Mouse (Mus musculus) hindbrain, postnatal 0 days (tissue): ENCODE measurements around the gene S100z. TPM values are rescaled to one million over a fixed set of nuclear protein-coding genes. Genes with fewer than 3 reads are reported as not detected.

Source experiments
- ATAC-seq: fragments of 200-750 bp; cut with Nextera tagmentation; 2 replicates; pipeline ENCODE4 v1.8.0; 2017; ENCODE audit warnings: mild to moderate bottlenecking, moderate TSS enrichment, moderate library complexity
- DNase-seq: peaks from one replicate; pipeline ENCODE4 v3.0.0-alpha.2; 2015; ENCODE audit warnings: low spot score
- H3K27ac ChIP-seq: fragments of 300-500 bp; sonication (generic); 2 replicates; pipeline ENCODE4 v1.5.1; 2014; ENCODE audit warnings: mild to moderate bottlenecking
- H3K27me3 ChIP-seq: fragments of 300-500 bp; sonication (generic); 2 replicates; pipeline ENCODE4 v1.6.1; 2014; ENCODE audit warnings: low read length, mixed read lengths; ENCODE audit not compliant: insufficient read depth
- H3K36me3 ChIP-seq: fragments of 300-500 bp; sonication (generic); 2 replicates; pipeline ENCODE4 v1.6.1; 2014; ENCODE audit warnings: low read length, mixed read lengths; ENCODE audit not compliant: insufficient read depth
- H3K4me1 ChIP-seq: fragments of 300-500 bp; sonication (generic); 2 replicates; pipeline ENCODE4 v1.6.1; 2014; ENCODE audit warnings: antibody characterized with exemption, low read length, mixed read lengths; ENCODE audit not compliant: insufficient read depth
- H3K4me2 ChIP-seq: fragments of 300-500 bp; sonication (generic); 2 replicates; pipeline ENCODE4 v1.6.1; 2014; ENCODE audit warnings: low read depth, mild to moderate bottlenecking, low read length, moderate library complexity, mixed read lengths
- H3K4me3 ChIP-seq: fragments of 300-500 bp; sonication (generic); 2 replicates; pipeline ENCODE4 v1.5.1; 2014; ENCODE audit warnings: low read length
- H3K9ac ChIP-seq: fragments of 300-500 bp; sonication (generic); replicated peaks from 2 replicates; pipeline ENCODE4 v1.6.1; 2014; ENCODE audit warnings: mild to moderate bottlenecking, low read length, moderate library complexity, mixed read lengths
- H3K9me3 ChIP-seq: fragments of 300-500 bp; sonication (generic); 2 replicates; pipeline ENCODE4 v1.6.1; 2016; ENCODE audit warnings: low read length, mixed read lengths
- CTCF ChIP-seq: IDR thresholded peaks from 2 replicates; pipeline ENCODE4 v1.5.1; 2016; ENCODE audit warnings: antibody characterized with exemption, control low read depth, low read depth
- WGBS: fragments of 180-500 bp; shearing (Covaris S2); extraction: QIAGEN DNeasy Blood & Tissue Kit; methylation state at CpG from one replicate; pipeline ENCODE4 v1.1.7; 2014; 5-methylcytosine and 5-hydroxymethylcytosine counted together
- polyA plus RNA-seq: library from polyadenylated mRNA; unstranded; fragments of >200 nt; fragmentation: Nextera tagmentation; extraction: Ambion mirVana; gene quantifications from 2 replicates; pipeline ENCODE4 v1.2.1, GENCODE M21; 2015
- total RNA-seq: library from RNA; depleted of rRNA; stranded (reverse); fragments of >200 nt; gene quantifications from 2 replicates; pipeline ENCODE4 v1.2.3, GENCODE M21; 2014

The S100z gene
- total and polyA plus RNA-seq, 2 experiments from 2014 or later = not detected

DNA sequence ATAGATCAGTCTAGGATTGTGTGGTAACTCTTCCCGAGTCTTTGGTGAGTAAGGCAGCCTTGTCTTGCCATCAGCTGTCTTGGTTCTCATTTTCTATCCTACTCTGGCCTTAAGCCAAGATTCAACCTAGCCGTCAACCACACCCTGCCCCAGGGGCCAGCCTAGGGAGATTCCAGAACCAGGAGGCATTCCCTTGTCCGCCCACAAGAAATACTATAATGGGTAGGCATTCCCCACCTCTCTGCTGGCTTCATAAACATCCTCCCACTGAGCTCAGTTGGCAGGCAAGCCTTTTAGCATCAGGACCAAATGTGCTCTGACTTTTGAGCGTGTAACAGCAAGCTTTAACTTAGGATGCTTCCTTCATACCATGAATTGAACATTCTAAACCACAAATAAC lies 36.2 kb upstream of the S100z start:
- WGBS = 73% methylated on average over 4 of the region's 4 CpGs
- H3K4me1 ChIP-seq = no peaks in the 10 kb centered on the region
- no peak overlapping the region for H3K4me3 ChIP-seq
- no peaks in the 10 kb centered on the region for H3K9me3 ChIP-seq
- no peaks in the 10 kb centered on the region for H3K27me3 ChIP-seq
- no peak overlapping the region for H3K27ac ChIP-seq
- no peak for DNase-seq
- ATAC-seq = no peak
- H3K36me3 ChIP-seq = no peaks in the 10 kb centered on the region
- TF ChIP-seq CTCF = no peak
- H3K9ac ChIP-seq = no peak overlapping the region
- no peak overlapping the region for H3K4me2 ChIP-seq

DNA sequence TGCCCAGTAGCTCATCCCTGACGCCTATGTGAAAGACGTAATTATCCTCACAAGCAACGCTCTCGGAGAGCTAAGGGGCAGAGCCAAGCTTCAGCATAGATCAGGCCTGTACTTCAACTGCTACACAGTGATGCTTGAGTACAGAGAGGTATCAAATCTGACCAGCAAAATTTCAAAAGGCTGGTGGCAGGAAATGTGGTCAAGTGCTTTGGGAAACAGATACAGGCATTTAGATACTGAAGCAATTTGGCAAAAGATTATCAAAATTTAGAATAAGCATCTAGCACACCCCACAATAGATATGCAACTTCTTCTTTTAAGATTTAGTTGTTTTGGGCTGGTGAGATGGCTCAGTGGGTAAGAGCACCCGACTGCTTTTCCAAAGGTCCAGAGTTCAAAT lies 31.5 kb upstream of the S100z start:
- no peak overlapping the region for H3K4me2 ChIP-seq
- no peak overlapping the region for H3K4me3 ChIP-seq
- no peak overlapping the region for H3K9ac ChIP-seq
- 89% methylated on average over 5 of the region's 5 CpGs for WGBS
- H3K27me3 ChIP-seq = no peaks in the 10 kb centered on the region
- no peaks in the 10 kb centered on the region for H3K4me1 ChIP-seq
- ATAC-seq (no peak), DNase-seq (no peak)
- no peaks in the 10 kb centered on the region for H3K36me3 ChIP-seq
- TF ChIP-seq CTCF = no peak
- no peak overlapping the region for H3K27ac ChIP-seq
- H3K9me3 ChIP-seq = no peaks in the 10 kb centered on the region

DNA sequence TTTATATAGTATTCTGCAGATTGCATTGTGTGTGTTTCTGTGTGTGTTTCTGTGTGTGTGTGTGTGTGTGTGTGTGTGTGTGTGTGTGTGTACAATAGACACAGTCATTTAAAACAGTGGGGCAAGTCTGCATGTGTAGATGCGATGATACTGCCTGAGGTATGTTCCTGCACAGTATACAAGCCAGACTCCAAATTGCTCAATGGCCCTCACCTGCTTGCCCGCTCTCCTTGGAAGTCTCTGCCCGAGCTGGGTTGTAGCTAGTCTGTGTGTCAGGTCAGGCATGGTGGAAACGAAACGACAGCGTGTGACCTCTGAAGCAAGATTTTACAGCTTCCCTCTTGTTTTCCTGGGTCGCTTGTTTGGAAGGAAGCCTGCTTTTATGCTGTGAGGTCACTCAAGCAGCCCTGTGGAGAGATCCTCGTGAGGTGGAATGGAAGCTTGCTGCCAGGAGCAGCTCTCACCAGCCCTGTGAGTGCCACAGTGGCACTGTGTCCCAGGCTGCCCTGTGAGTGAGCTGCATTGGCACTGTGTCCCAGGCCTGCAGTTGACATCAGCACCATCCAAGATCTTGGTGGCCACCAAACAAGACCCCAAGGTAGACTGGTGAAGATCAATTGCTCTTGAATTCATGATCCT lies 24.9 kb upstream of the S100z start:
- no peaks in the 10 kb centered on the region for H3K36me3 ChIP-seq
- no peaks in the 10 kb centered on the region for H3K4me1 ChIP-seq
- no peaks in the 10 kb centered on the region for H3K9me3 ChIP-seq
- H3K9ac ChIP-seq = no peak overlapping the region
- no peaks in the 10 kb centered on the region for H3K27me3 ChIP-seq
- ATAC-seq (no peak), DNase-seq (no peak)
- WGBS = 72% methylated on average over 8 of the region's 8 CpGs
- no peak for TF ChIP-seq CTCF
- no peak overlapping the region for H3K27ac ChIP-seq
- no peak overlapping the region for H3K4me3 ChIP-seq
- H3K4me2 ChIP-seq = no peak overlapping the region

DNA sequence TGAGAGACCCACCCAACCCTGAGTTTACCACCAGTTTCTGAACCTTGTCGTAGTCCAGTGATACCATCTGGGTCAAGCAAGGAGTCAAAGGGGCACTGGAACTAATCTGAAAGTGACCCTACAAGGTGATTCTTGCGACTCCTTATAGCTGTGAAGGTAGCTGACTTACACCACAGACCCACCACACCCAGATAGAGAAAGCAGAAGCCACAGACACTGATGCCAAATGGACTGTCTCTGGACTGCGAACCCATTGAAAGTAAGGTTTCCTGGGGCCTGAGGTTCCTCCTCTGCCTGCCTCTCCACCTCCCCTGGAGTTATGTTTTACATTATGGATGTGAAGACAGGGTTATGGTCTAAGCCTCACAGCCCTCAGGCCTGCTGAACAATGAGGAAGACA lies 18.1 kb upstream of the S100z start:
- Histone ChIP-seq H3K4me2 (no peak overlapping the region), H3K4me3 (no peak overlapping the region), H3K9ac (no peak overlapping the region), H3K9me3 (no peaks in the 10 kb centered on the region), H3K27ac (no peak overlapping the region), H3K36me3 (no peaks in the 10 kb centered on the region), H3K4me1 (no peaks in the 10 kb centered on the region), H3K27me3 (no peaks in the 10 kb centered on the region)
- TF ChIP-seq CTCF = no peak
- ATAC-seq (no peak), DNase-seq (no peak)
- WGBS = 92% methylated on average over 3 of the region's 3 CpGs

DNA sequence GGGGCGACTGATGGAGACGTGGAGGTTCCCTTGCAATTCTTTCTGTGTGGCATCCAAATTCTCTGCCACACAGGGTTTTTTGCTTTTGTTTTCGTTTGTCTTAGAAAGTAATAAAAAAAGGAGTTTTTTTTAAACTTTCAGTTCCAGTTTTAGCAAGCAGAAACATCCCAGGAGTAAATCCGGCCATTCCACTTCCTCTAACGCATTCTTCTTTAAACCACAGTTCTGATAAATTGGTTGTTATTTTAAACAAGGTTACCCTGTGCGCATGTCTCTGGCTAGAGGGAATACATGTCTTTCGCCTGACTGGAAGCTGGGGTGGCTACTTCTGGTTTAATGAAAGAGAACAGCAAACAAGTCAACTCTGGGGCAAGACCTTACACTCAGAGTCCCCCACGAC lies 16.3 kb upstream of the S100z start:
- no peak for TF ChIP-seq CTCF
- WGBS = 80% methylated on average over 8 of the region's 8 CpGs

GRCm38 (mm10) chr13:95493296-95493695 lies 14.8 kb upstream of the S100z start:
- TF ChIP-seq CTCF = no peak
- Histone ChIP-seq H3K27ac (no peak overlapping the region), H3K9ac (no peak overlapping the region), H3K36me3 (no peaks in the 10 kb centered on the region), H3K4me1 (no peaks in the 10 kb centered on the region), H3K9me3 (no peaks in the 10 kb centered on the region), H3K27me3 (no peaks in the 10 kb centered on the region), H3K4me3 (no peak overlapping the region), H3K4me2 (no peak overlapping the region)
- ATAC-seq (no peak), DNase-seq (no peak)
- 62% methylated on average over 5 of the region's 5 CpGs for WGBS

More for the DNA sequence above, 16.3 kb upstream of the S100z start:
- ATAC-seq = no peak
- no peak for DNase-seq
- Histone ChIP-seq H3K9ac (no peak overlapping the region), H3K4me3 (no peak overlapping the region), H3K27me3 (no peaks in the 10 kb centered on the region), H3K9me3 (no peaks in the 10 kb centered on the region), H3K4me1 (no peaks in the 10 kb centered on the region), H3K4me2 (no peak overlapping the region), H3K36me3 (no peaks in the 10 kb centered on the region), H3K27ac (no peak overlapping the region)

GRCm38 (mm10) chr13:95491327-95491726 lies 12.8 kb upstream of the S100z start:
- ATAC-seq (no peak), DNase-seq (no peak)
- Histone ChIP-seq H3K4me3 (no peak overlapping the region), H3K27ac (no peak overlapping the region), H3K4me1 (no peaks in the 10 kb centered on the region), H3K36me3 (no peaks in the 10 kb centered on the region), H3K9ac (no peak overlapping the region), H3K9me3 (no peaks in the 10 kb centered on the region), H3K27me3 (no peaks in the 10 kb centered on the region), H3K4me2 (no peak overlapping the region)
- no peak for TF ChIP-seq CTCF
- WGBS = 53% methylated on average over 11 of the region's 11 CpGs
